Mouse (Mus musculus) spleen, postnatal 36 days (tissue): ENCODE data around the gene Jchain.
A peak's percentile ranks its signal among the peaks of the same experiment; 100 is the strongest.

Source experiments
- DNase-seq, 2 experiments: peaks; one replicate each; pipeline ENCODE4 v3.0.0; 2022; ENCODE audit warnings: low spot score in 2 of 2, mixed read lengths in 1 of 2

Gene Jchain

GRCm38 (mm10) chr5:88530908-88531307 is 3.2 kb upstream of the Jchain start:
- no peak for DNase-seq

GRCm38 (mm10) chr5:88519232-88519631 is 8.5 kb downstream of the Jchain start:
- peak; percentile 11 to 27 for DNase-seq

- DNase-seq, result no peak
Observed at GRCm38 (mm10) chr5:88508990-88509389, 18.7 kb downstream of the Jchain start.

- DNase-seq, result no peak
Observed at GRCm38 (mm10) chr5:88508555-88508954, 19.1 kb downstream of the Jchain start.

GRCm38 (mm10) chr5:88499781-88500180 is 27.9 kb downstream of the Jchain start:
- no peak for DNase-seq

- no peak for DNase-seq
Observed at GRCm38 (mm10) chr5:88491111-88491510, 36.6 kb downstream of the Jchain start.

- DNase-seq, result no peak
Observed at GRCm38 (mm10) chr5:88489004-88489403, 38.7 kb downstream of the Jchain start.

- no peak for DNase-seq
Observed at GRCm38 (mm10) chr5:88487675-88488074, 40.0 kb downstream of the Jchain start, which contains the start of gene Enam. Gene Enam, plus strand, starts transcription at chr5:88487975.
